Mouse (Mus musculus): ENCODE measurements at regions not wholly inside any gene's neighbourhood (a gene's known extent, or its start where the extent isn't known, plus 50 kb on each side); places are given as distances from the start of the nearest gene placed in this dataset.

- no peak for DNase-seq (ENCODE audit: low read depth, low spot score)
Observed at GRCm38 (mm10) chr11:7944956-7945515, 719.3 kb downstream of the Tns3 start.

- no peak for DNase-seq (ENCODE audit: low read depth, low spot score)
Observed at GRCm38 (mm10) chr11:7944373-7944772, 720.0 kb downstream of the Tns3 start.

GRCm38 (mm10) chr11:7933611-7934010, 719.9 kb upstream of the Igfbp3 start:
- no peak for DNase-seq (ENCODE audit: low read depth, low spot score)

GRCm38 (mm10) chr11:7932638-7933037, 718.9 kb upstream of the Igfbp3 start:
- DNase-seq (ENCODE audit: low read depth, low spot score): no peak

GRCm38 (mm10) chr11:7931064-7931797, 717.5 kb upstream of the Igfbp3 start:
- no peak for DNase-seq (ENCODE audit: low read depth, low spot score)

GRCm38 (mm10) chr11:7927676-7928075, 714.0 kb upstream of the Igfbp3 start:
- DNase-seq (ENCODE audit: low read depth, low spot score): no peak

GRCm38 (mm10) chr11:7912036-7912435, 698.3 kb upstream of the Igfbp3 start:
- no peak for DNase-seq (ENCODE audit: low read depth, low spot score)

GRCm38 (mm10) chr11:7900266-7900665, 686.5 kb upstream of the Igfbp3 start:
- no peak for DNase-seq (ENCODE audit: low read depth, low spot score)

- no peak for DNase-seq (ENCODE audit: low read depth, low spot score)
Observed at GRCm38 (mm10) chr11:7898204-7898603, 684.5 kb upstream of the Igfbp3 start.

GRCm38 (mm10) chr11:7880506-7880905, 666.8 kb upstream of the Igfbp3 start:
- DNase-seq (ENCODE audit: low read depth, low spot score): peak; percentile 18

- no peak for DNase-seq (ENCODE audit: low read depth, low spot score)
Observed at GRCm38 (mm10) chr11:7864116-7864515, 650.4 kb upstream of the Igfbp3 start.

GRCm38 (mm10) chr11:7863711-7864110, 650.0 kb upstream of the Igfbp3 start:
- DNase-seq (ENCODE audit: low read depth, low spot score): no peak

GRCm38 (mm10) chr11:7862547-7862946, 648.8 kb upstream of the Igfbp3 start:
- DNase-seq (ENCODE audit: low read depth, low spot score): peak; percentile 4

GRCm38 (mm10) chr11:7852612-7853011, 638.9 kb upstream of the Igfbp3 start:
- no peak for DNase-seq (ENCODE audit: low read depth, low spot score)

GRCm38 (mm10) chr11:7838311-7839237, 624.9 kb upstream of the Igfbp3 start:
- no peak for DNase-seq (ENCODE audit: low read depth, low spot score)

GRCm38 (mm10) chr11:7837486-7837885, 623.8 kb upstream of the Igfbp3 start:
- no peak for DNase-seq (ENCODE audit: low read depth, low spot score)

GRCm38 (mm10) chr11:7834151-7834550, 620.4 kb upstream of the Igfbp3 start:
- DNase-seq (ENCODE audit: low read depth, low spot score): no peak

- DNase-seq (ENCODE audit: low read depth, low spot score): no peak
Observed at GRCm38 (mm10) chr11:7832376-7832775, 618.7 kb upstream of the Igfbp3 start.

- peak; percentile 11 for DNase-seq (ENCODE audit: low read depth, low spot score)
Observed at GRCm38 (mm10) chr11:7829770-7830169, 616.0 kb upstream of the Igfbp3 start.

GRCm38 (mm10) chr11:7828001-7828400, 614.3 kb upstream of the Igfbp3 start:
- no peak for DNase-seq (ENCODE audit: low read depth, low spot score)

- no peak for DNase-seq (ENCODE audit: low read depth, low spot score)
Observed at GRCm38 (mm10) chr11:7827402-7827801, 613.7 kb upstream of the Igfbp3 start.

GRCm38 (mm10) chr11:7815750-7816149, 602.0 kb upstream of the Igfbp3 start:
- no peak for DNase-seq (ENCODE audit: low read depth, low spot score)

Measured in ES-CJ7 (cell line).